Mouse (Mus musculus) hindbrain, embryonic 14.5 days (tissue): Measurements from ENCODE around the gene Pitpnb. TPM values are rescaled to one million over a fixed set of nuclear protein-coding genes. Genes with fewer than 3 reads are reported as not detected.

ENCODE experiments used
- ATAC-seq: fragments of 200-750 bp; cut with Nextera tagmentation; 2 replicates; pipeline ENCODE4 v1.8.0; 2017; ENCODE audit warnings: moderate number of reproducible peaks, mild to moderate bottlenecking, moderate TSS enrichment, moderate library complexity; ENCODE audit not compliant: low FRiP score
- DNase-seq: peaks from one replicate; pipeline ENCODE4 v3.0.0-alpha.2; 2015; ENCODE audit warnings: low spot score
- H3K27ac ChIP-seq: fragments of 300-500 bp; sonication (generic); 2 replicates; pipeline ENCODE4 v1.5.1; 2014; ENCODE audit warnings: mild to moderate bottlenecking, moderate library complexity
- H3K27me3 ChIP-seq: fragments of 300-500 bp; sonication (generic); 2 replicates; pipeline ENCODE4 v1.6.1; 2014; ENCODE audit warnings: mild to moderate bottlenecking, low read length, mixed read lengths; ENCODE audit not compliant: control insufficient read depth, insufficient read depth
- H3K36me3 ChIP-seq: fragments of 300-500 bp; sonication (generic); replicated peaks from 2 replicates; pipeline ENCODE4 v1.6.1; 2014; ENCODE audit not compliant: control insufficient read depth, insufficient read depth
- H3K4me1 ChIP-seq: fragments of 300-500 bp; sonication (generic); replicated peaks from 2 replicates; pipeline ENCODE4 v1.6.1; 2014; ENCODE audit warnings: antibody characterized with exemption, low read length, mixed read lengths; ENCODE audit not compliant: control insufficient read depth, insufficient read depth
- H3K4me2 ChIP-seq: fragments of 300-500 bp; sonication (generic); replicated peaks from 2 replicates; pipeline ENCODE4 v1.6.1; 2014; ENCODE audit warnings: mild to moderate bottlenecking, moderate library complexity
- H3K4me3 ChIP-seq: fragments of 300-500 bp; sonication (generic); replicated peaks from 2 replicates; pipeline ENCODE4 v1.5.1; 2014; ENCODE audit warnings: mild to moderate bottlenecking, low read length
- H3K9ac ChIP-seq: fragments of 300-500 bp; sonication (generic); 2 replicates; pipeline ENCODE4 v1.6.1; 2014
- H3K9me3 ChIP-seq: fragments of 300-500 bp; sonication (generic); 2 replicates; pipeline ENCODE4 v1.6.1; 2016; ENCODE audit warnings: low read length; ENCODE audit not compliant: control insufficient read depth
- WGBS: fragments of 180-500 bp; shearing (Covaris S2); extraction: QIAGEN DNeasy Blood & Tissue Kit; methylation state at CpG from one replicate; pipeline ENCODE4 v1.1.7; 2014; 5-methylcytosine and 5-hydroxymethylcytosine counted together
- polyA plus RNA-seq: library from polyadenylated mRNA; unstranded; fragments of >200 nt; fragmentation: Nextera tagmentation; extraction: Ambion mirVana; gene quantifications from 2 replicates; pipeline ENCODE4 v1.2.1, GENCODE M21; 2014

Pitpnb gene
- polyA plus RNA-seq, 1 experiment from 2014 or later: 95.2 TPM

DNA sequence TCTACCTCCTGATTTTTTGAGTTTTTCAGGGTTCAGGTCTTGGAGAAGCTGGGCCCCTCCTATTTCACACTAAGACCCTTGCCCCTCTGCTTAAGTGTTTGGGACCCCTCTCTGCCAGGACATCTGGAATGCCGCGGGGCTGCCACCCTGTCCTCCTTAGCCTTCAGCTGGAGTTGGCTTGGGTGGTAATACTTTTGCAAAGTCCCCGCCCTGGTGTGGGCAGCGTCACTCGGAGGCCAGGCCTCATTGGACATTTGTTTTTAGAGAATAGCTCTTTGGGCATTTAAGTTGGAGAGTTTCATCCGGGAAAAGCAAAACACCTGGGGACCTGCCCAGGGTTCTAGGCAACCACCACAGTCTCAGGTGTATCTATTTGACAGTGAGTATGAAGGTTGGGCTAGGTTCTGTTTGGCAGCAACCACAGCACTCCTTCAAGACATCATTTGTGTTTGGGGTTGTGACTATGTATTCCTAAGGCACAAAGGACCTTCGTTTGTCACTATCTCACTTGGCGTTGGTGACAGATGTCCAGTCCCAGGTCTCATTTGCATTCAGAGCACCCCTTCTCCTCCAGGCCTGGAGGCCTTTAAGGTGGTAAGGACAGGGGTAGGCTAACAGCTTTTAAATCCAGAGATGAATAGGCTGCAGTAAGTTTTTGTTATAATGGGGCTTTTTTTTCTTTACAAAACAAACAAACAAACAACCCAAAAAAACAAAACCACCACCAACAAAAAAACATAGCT is 91.7 kb downstream of the Pitpnb start:
- Histone ChIP-seq H3K4me1 (peaks cover 77% of the 10 kb centered on the region), H3K9ac (peak overlapping the region; percentile 93), H3K4me3 (peak overlapping the region; percentile 92), H3K9me3 (no peaks in the 10 kb centered on the region), H3K27ac (peak overlapping the region; percentile 89), H3K27me3 (no peaks in the 10 kb centered on the region), H3K4me2 (peak overlapping the region; percentile 99), H3K36me3 (peaks cover 34% of the 10 kb centered on the region)
- no peak for ATAC-seq
- no peak for DNase-seq
- WGBS: 16% methylated on average over 8 of the region's 8 CpGs

GRCm38 (mm10) chr5:111423011-111423410 is 92.4 kb downstream of the Pitpnb start:
- peaks cover 85% of the 10 kb centered on the region for H3K4me1 ChIP-seq
- no peaks in the 10 kb centered on the region for H3K27me3 ChIP-seq
- H3K4me3 ChIP-seq: peak overlapping the region; percentile 92
- H3K27ac ChIP-seq: peak overlapping the region; percentile 89
- H3K9ac ChIP-seq: peak overlapping the region; percentile 93
- peak overlapping the region; percentile 99 for H3K4me2 ChIP-seq
- H3K36me3 ChIP-seq: peaks cover 34% of the 10 kb centered on the region
- no peaks in the 10 kb centered on the region for H3K9me3 ChIP-seq
- ATAC-seq (no peak), DNase-seq (no peak)
- WGBS: 21% methylated on average over 10 of the region's 10 CpGs

GRCm38 (mm10) chr5:111423616-111424015 is 93.1 kb downstream of the Pitpnb start:
- ATAC-seq (no peak), DNase-seq (no peak)
- Histone ChIP-seq H3K36me3 (peaks cover 34% of the 10 kb centered on the region), H3K9me3 (no peaks in the 10 kb centered on the region), H3K4me3 (peak overlapping the region; percentile 92), H3K4me2 (peak overlapping the region; percentile 99), H3K9ac (peak overlapping the region; percentile 93), H3K27ac (peak overlapping the region; percentile 30), H3K4me1 (peaks cover 91% of the 10 kb centered on the region), H3K27me3 (no peaks in the 10 kb centered on the region)
- 28% methylated on average over 4 of the region's 4 CpGs for WGBS

DNA sequence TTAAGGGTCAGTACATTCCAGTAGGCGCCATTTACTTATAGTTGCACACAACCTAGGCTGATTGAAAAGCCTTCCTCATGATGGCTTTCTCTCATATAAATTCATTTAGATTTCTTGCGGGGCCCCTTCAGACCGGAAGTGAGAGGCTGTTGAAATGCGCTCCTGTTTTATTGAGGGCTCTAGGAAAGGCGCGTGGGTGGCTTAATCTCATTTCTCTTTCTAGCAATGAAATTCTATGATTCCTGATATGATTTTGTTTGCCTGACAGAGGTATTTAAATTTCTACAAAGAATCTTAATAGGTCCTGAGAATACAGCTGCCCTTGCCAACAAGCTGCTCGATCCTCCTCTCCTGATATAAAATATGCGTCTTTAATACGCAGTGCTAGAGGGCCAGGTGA is 95.2 kb downstream of the Pitpnb start:
- Histone ChIP-seq H3K27ac (peak overlapping the region; percentile 30), H3K36me3 (peaks cover 14% of the 10 kb centered on the region), H3K27me3 (no peaks in the 10 kb centered on the region), H3K9me3 (no peaks in the 10 kb centered on the region), H3K4me1 (peaks cover 88% of the 10 kb centered on the region), H3K4me3 (peak overlapping the region; percentile 92), H3K4me2 (peak overlapping the region; percentile 99), H3K9ac (peak overlapping the region; percentile 93)
- no peak for ATAC-seq
- 41% methylated on average over 9 of the region's 9 CpGs for WGBS
- DNase-seq: no peak

- peak overlapping the region; percentile 99 for H3K4me2 ChIP-seq
- no peak for ATAC-seq
- peak overlapping the region; percentile 30 for H3K27ac ChIP-seq
- DNase-seq: no peak
- H3K36me3 ChIP-seq: peaks cover 9% of the 10 kb centered on the region
- peak overlapping the region; percentile 92 for H3K4me3 ChIP-seq
- H3K9ac ChIP-seq: peak overlapping the region; percentile 93
- H3K27me3 ChIP-seq: no peaks in the 10 kb centered on the region
- 19% methylated on average over 5 of the region's 5 CpGs for WGBS
- H3K4me1 ChIP-seq: peaks cover 90% of the 10 kb centered on the region
- H3K9me3 ChIP-seq: no peaks in the 10 kb centered on the region
These were observed 95.7 kb downstream of the Pitpnb start for GRCm38 (mm10) chr5:111426249-111426648.

DNA sequence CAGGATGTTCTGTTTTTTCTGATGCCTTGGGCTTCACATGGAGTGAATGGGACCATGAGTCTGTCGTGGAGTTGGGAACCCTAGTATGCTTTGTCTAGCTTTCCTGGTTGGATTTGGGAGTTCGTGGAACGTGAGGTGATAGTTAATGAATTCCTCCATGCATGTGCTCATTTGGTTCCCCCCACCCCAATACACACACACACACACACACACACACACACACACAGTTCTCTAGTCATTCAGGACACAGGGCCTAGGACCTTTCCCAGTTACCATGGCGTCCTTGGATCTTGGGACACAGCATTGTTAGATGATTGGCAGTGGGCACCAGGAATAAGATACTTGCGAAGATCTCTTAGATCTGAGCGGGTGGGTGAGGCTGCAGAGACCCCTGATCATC is 98.3 kb downstream of the Pitpnb start:
- H3K27me3 ChIP-seq: no peaks in the 10 kb centered on the region
- peak overlapping the region; percentile 93 for H3K9ac ChIP-seq
- no peaks in the 10 kb centered on the region; the same call in none of the 2 replicates for H3K36me3 ChIP-seq
- WGBS: 24% methylated on average over 6 of the region's 6 CpGs
- ATAC-seq (no peak), DNase-seq (no peak)
- H3K4me1 ChIP-seq: peaks cover 93% of the 10 kb centered on the region
- H3K9me3 ChIP-seq: no peaks in the 10 kb centered on the region
- H3K27ac ChIP-seq: peak overlapping the region; percentile 73
- peak overlapping the region; percentile 92 for H3K4me3 ChIP-seq
- H3K4me2 ChIP-seq: peak overlapping the region; percentile 99

- no peak for ATAC-seq
- Histone ChIP-seq H3K27me3 (no peaks in the 10 kb centered on the region), H3K36me3 (no peaks in the 10 kb centered on the region; the same call in 1 of the 2 replicates), H3K4me1 (peaks cover 93% of the 10 kb centered on the region), H3K4me2 (peak overlapping the region; percentile 99), H3K9ac (peak overlapping the region; percentile 93), H3K27ac (peak overlapping the region; percentile 73; the same call in 1 of the 2 replicates), H3K4me3 (peak overlapping the region; percentile 16), H3K9me3 (no peaks in the 10 kb centered on the region)
- DNase-seq: no peak
- WGBS: 28% methylated on average over 7 of the region's 7 CpGs
These were observed 99.2 kb downstream of the Pitpnb start for GRCm38 (mm10) chr5:111429726-111430125.

GRCm38 (mm10) chr5:111431007-111431730 is 100.6 kb downstream of the Pitpnb start:
- Histone ChIP-seq H3K27ac (peak overlapping the region; percentile 38; the same call in 1 of the 2 replicates), H3K9ac (peak overlapping the region; percentile 28), H3K4me3 (no peak overlapping the region), H3K4me1 (peaks cover 96% of the 10 kb centered on the region), H3K4me2 (peak overlapping the region; percentile 99), H3K36me3 (no peaks in the 10 kb centered on the region), H3K9me3 (no peaks in the 10 kb centered on the region), H3K27me3 (no peaks in the 10 kb centered on the region)
- ATAC-seq (no peak), DNase-seq (no peak)
- WGBS: 37% methylated on average over 11 of the region's 11 CpGs

DNA sequence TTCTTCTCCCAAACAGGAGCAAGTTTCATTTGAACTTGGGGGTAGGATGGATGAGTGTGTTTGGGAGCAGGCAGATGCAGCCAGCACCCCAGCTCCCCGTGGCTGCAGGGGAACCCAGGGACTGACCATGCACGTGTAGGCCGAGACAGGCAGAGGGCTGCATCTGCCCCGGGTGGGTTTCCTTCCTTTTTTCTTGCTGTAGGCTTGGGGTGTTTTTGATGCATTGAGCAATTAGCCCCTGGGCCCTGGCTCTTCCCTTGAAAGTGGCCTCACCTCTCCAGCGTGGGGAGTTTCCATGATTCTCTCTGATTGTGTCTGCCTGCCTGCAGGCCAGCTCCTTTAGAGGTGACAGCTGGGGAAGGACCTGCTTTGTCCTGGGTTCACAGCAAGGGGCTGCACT is 102.3 kb downstream of the Pitpnb start:
- Histone ChIP-seq H3K4me1 (peaks cover 95% of the 10 kb centered on the region), H3K4me2 (peak overlapping the region; percentile 99; the same call in 1 of the 2 replicates), H3K9me3 (no peaks in the 10 kb centered on the region), H3K36me3 (peaks cover 4% of the 10 kb centered on the region; the same call in 1 of the 2 replicates), H3K27me3 (no peaks in the 10 kb centered on the region), H3K27ac (no peak overlapping the region; the same call in 1 of the 2 replicates), H3K9ac (peak overlapping the region; percentile 31; the same call in 1 of the 2 replicates), H3K4me3 (no peak overlapping the region)
- 20% methylated on average over 5 of the region's 5 CpGs for WGBS
- DNase-seq: no peak
- no peak for ATAC-seq
